12 mouse cellular contexts compared by ENCODE assay signal in the genomic region with DNA sequence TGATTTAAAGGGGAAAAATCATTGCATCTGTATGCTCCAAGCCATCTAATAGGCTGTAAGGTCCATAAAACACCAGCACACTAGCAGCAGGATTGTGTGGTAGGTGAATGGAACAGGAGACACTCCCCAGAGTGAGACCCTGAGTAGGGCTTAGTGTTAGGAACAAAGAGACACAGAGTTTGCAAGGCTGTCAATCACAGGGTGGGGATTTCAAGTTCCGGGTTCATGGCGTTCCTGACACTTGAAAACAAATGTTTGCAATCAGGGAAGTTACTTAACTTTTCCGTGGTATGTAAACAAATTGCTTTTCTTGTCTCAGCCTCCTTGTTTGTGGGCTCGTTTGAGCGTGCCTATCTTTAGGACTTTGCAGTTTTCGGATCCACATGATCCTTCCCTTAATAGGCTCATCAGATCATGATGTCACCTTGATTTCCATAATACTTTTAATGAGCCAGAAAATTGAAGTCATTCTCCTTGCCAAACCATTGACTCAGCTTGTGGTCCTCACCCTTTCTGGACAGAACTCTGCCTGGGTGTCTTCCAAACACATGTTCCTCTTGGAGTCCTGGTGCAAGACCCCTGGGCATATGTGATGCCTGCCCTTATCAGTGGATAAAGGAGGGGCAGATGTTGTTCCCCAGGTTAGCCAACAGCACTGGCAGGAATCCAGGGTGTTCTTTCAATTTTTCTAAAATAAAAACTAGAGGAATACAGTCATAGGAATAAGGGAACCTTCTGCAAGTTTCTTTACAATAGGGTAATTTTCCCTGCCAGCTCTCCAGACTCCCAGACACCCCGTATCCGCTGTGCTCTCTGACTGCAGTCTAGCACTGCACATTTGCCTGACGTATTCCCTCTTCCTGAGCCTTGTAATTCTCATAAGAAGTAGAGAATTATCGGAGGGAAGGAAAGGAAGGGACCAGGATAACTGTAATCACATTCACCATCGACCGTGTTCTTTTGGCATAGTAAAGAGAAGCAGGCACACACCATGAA.
DNase-seq lines count a peak whose midpoint lies in the region; ATAC-seq lines count a peak whose summit lies in the region.
"Had no signal": no experiment of that assay in that cellular context is flagged by ENCODE, and none has a peak within 500 bp of the region (broad histone marks: within the 10 kb centered on the region; RNA-seq: fewer than 3 reads in every experiment).

No protein-coding gene starts in this region.

- no peaks in the 10 kb centered on the region for H3K36me3 ChIP-seq in hindbrain, embryonic 16.5 days (ENCODE audit: control insufficient read depth, insufficient read depth, low read length)
- H3K36me3 ChIP-seq in hindbrain, embryonic 12.5 days, result no peaks in the 10 kb centered on the region
- no peaks in the 10 kb centered on the region for H3K36me3 ChIP-seq in limb, embryonic 12.5 days

- no peak overlapping the region for H3K9ac ChIP-seq in hindbrain, embryonic 16.5 days (ENCODE audit: low read depth, low read length)
- no peak overlapping the region for H3K9ac ChIP-seq in hindbrain, embryonic 12.5 days
- H3K9ac ChIP-seq in limb, embryonic 12.5 days (replicated peaks), result no peak overlapping the region
- H3K9ac ChIP-seq: hindbrain, embryonic 14.5 days; liver, embryonic 14.5 days had no signal

- H3K4me3 ChIP-seq in hindbrain, embryonic 16.5 days (ENCODE audit: low read length), result no peak overlapping the region
- no peak overlapping the region for H3K4me3 ChIP-seq in hindbrain, embryonic 12.5 days
- H3K4me3 ChIP-seq in limb, embryonic 12.5 days (replicated peaks), result no peak overlapping the region

- no peak overlapping the region for H3K27ac ChIP-seq in hindbrain, embryonic 16.5 days (ENCODE audit: low read depth, low read length)
- no peak overlapping the region for H3K27ac ChIP-seq in hindbrain, embryonic 12.5 days
- H3K27ac ChIP-seq in limb, embryonic 12.5 days, result peak overlapping the region; percentile 84
- H3K27ac ChIP-seq: hindbrain, embryonic 14.5 days; liver, embryonic 14.5 days had no signal

- 56% methylated on average over 12 of the region's 12 CpGs for WGBS in hindbrain, embryonic 16.5 days
- WGBS in hindbrain, embryonic 12.5 days, result 75% methylated on average over 12 of the region's 12 CpGs
- 48% methylated on average over 12 of the region's 12 CpGs for WGBS in limb, embryonic 12.5 days

- 0 out of 2 replicates have a peak, but pooled peaks have one; percentile 30 for ATAC-seq in hindbrain, embryonic 16.5 days
- no peak for ATAC-seq in hindbrain, embryonic 12.5 days (ENCODE audit: low FRiP score)
- no peak for ATAC-seq in limb, embryonic 12.5 days (ENCODE audit: insufficient number of reproducible peaks, insufficient read depth, low FRiP score, low TSS enrichment, low read depth)
- no peak for ATAC-seq in monocyte, adult 5-6 weeks (replicated peaks; ENCODE audit: insufficient number of reproducible peaks, low FRiP score, low TSS enrichment, poor library complexity, severe bottlenecking)

- no peaks in the 10 kb centered on the region for H3K27me3 ChIP-seq in hindbrain, embryonic 16.5 days (replicated peaks; ENCODE audit: control insufficient read depth, insufficient read depth, low read length)
- H3K27me3 ChIP-seq in hindbrain, embryonic 12.5 days, result no peaks in the 10 kb centered on the region
- H3K27me3 ChIP-seq in limb, embryonic 12.5 days, result no peaks in the 10 kb centered on the region

- no peaks in the 10 kb centered on the region for H3K4me1 ChIP-seq in hindbrain, embryonic 16.5 days (ENCODE audit: control insufficient read depth, insufficient read depth, low read depth, low read length)
- peaks cover 9% of the 10 kb centered on the region for H3K4me1 ChIP-seq in hindbrain, embryonic 12.5 days
- H3K4me1 ChIP-seq in limb, embryonic 12.5 days (replicated peaks), result peaks cover 54% of the 10 kb centered on the region

- H3K4me2 ChIP-seq in hindbrain, embryonic 16.5 days (ENCODE audit: low read length), result no peak overlapping the region
- no peak overlapping the region for H3K4me2 ChIP-seq in hindbrain, embryonic 12.5 days (replicated peaks)
- H3K4me2 ChIP-seq in limb, embryonic 12.5 days, result no peak overlapping the region
- H3K4me2 ChIP-seq: hindbrain, embryonic 14.5 days had no signal

- H3K9me3 ChIP-seq in hindbrain, embryonic 16.5 days (ENCODE audit: control insufficient read depth, low read length), result no peaks in the 10 kb centered on the region
- H3K9me3 ChIP-seq in hindbrain, embryonic 12.5 days (replicated peaks), result no peaks in the 10 kb centered on the region
- no peaks in the 10 kb centered on the region for H3K9me3 ChIP-seq in limb, embryonic 12.5 days

- DNase-seq in adrenal gland, postnatal 14 days, result peak; percentile 12
- no peak for DNase-seq in adrenal gland, adult 2 months
- DNase-seq in brain, adult 2 months (ENCODE audit: low read depth, low spot score), result peak; percentile 23
- DNase-seq in spleen, postnatal 10 days (ENCODE audit: low spot score in 2 of 2), result no peak
- DNase-seq: adrenal gland, postnatal 10 days; midbrain, embryonic 14.5 days had no signal

Comparison
In these comparisons a context has a peak if more than half of its experiments do, and no peak if none do; other contexts are left out.
1. DNase-seq: peak in adrenal gland, postnatal 14 days (single experiment) and brain, adult 2 months (single experiment); none in adrenal gland, adult 2 months (single experiment) and spleen, postnatal 10 days (0 of 2).